ENCODE assay signal across 29 mouse cellular contexts in the genomic region with DNA sequence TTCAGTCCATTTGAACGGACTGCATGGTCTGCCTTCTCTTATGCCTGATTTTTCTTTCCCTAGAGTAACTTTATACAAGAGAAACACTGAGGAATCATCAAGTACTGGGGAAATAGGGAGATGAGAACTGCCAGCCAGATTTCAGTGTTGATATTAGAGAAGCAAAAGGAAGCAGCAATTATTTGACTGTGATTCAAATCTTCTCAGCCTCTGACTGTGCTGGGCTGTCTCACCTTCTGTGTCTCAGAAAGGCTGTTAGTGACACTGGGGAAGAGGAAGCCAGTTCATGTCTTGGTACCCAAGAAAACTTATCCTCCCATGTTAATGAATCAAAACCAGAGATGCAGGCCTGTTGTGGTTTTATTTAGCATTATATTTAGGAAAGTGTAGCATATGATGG. TPM values are rescaled to one million over a fixed set of nuclear protein-coding genes. Genes with fewer than 3 reads are reported as not detected.
"Had no signal": no experiment of that assay in that cellular context is flagged by ENCODE, and none has a peak within 500 bp of the region (broad histone marks: within the 10 kb centered on the region; RNA-seq: fewer than 3 reads in every experiment).

No protein-coding gene starts in this region.

- H3K4me1 ChIP-seq: limb, embryonic 10.5 days; limb, embryonic 13.5 days; liver, embryonic 12.5 days; liver, embryonic 15.5 days; lung, embryonic 15.5 days; neural tube, embryonic 12.5 days; neural tube, embryonic 15.5 days had no signal

- H3K9ac ChIP-seq: limb, embryonic 13.5 days; liver, embryonic 12.5 days; liver, embryonic 15.5 days; lung, embryonic 15.5 days; neural tube, embryonic 12.5 days; neural tube, embryonic 15.5 days had no signal

- H3K4me2 ChIP-seq: limb, embryonic 13.5 days; liver, embryonic 12.5 days; liver, embryonic 15.5 days; lung, embryonic 15.5 days; midbrain, embryonic 11.5 days; neural tube, embryonic 12.5 days; neural tube, embryonic 15.5 days had no signal

- H3K9me3 ChIP-seq: limb, embryonic 10.5 days; limb, embryonic 13.5 days; liver, embryonic 12.5 days; liver, embryonic 15.5 days; lung, embryonic 15.5 days; neural tube, embryonic 12.5 days; neural tube, embryonic 15.5 days had no signal

- H3K36me3 ChIP-seq: limb, embryonic 10.5 days; limb, embryonic 13.5 days; liver, embryonic 12.5 days; liver, embryonic 15.5 days; lung, embryonic 15.5 days; neural tube, embryonic 12.5 days; neural tube, embryonic 15.5 days had no signal

- H3K27ac ChIP-seq: limb, embryonic 10.5 days; limb, embryonic 13.5 days; liver, embryonic 12.5 days; liver, embryonic 15.5 days; lung, embryonic 15.5 days; neural tube, embryonic 12.5 days; neural tube, embryonic 15.5 days had no signal

- ATAC-seq: liver, embryonic 12.5 days had no signal

- H3K4me3 ChIP-seq: limb, embryonic 10.5 days; limb, embryonic 13.5 days; liver, embryonic 12.5 days; liver, embryonic 15.5 days; lung, embryonic 15.5 days; neural tube, embryonic 12.5 days; neural tube, embryonic 15.5 days had no signal

- H3K27me3 ChIP-seq: limb, embryonic 13.5 days; liver, embryonic 12.5 days; liver, embryonic 15.5 days; lung, embryonic 15.5 days; neural tube, embryonic 12.5 days; neural tube, embryonic 15.5 days had no signal

- DNase-seq: kidney, adult 9 months; kidney, postnatal 14 days; kidney, postnatal 4 days; liver; lung, adult 18-20 months; lung, postnatal 14 days; lung, postnatal 4 days; midbrain, embryonic 14.5 days; retina, postnatal 1 day; right cerebral cortex, postnatal 25 days; thymus, adult 18-20 months; thymus, postnatal 36 days had no signal

RNA-seq across cellular contexts. Expression of gene Gabra6, which starts 14.8 kb away (rescaled TPM):
- total RNA-seq: left cerebral cortex, postnatal 25 days; megakaryocyte progenitor cell, adult 5-6 weeks; megakaryocyte-erythroid progenitor cell, adult 5-6 weeks had no signal
- polyA plus RNA-seq: kidney, embryonic 16.5 days; limb, embryonic 10.5 days; limb, embryonic 13.5 days; liver, embryonic 12.5 days; liver, embryonic 15.5 days; lung, embryonic 15.5 days; midbrain, embryonic 11.5 days; midbrain, embryonic 14.5 days; neural tube, embryonic 12.5 days; neural tube, embryonic 15.5 days; small intestine, adult 2 months; spleen, adult 2 months; stomach, embryonic 16.5 days; testis, adult 2 months; urinary bladder, adult 2 months had no signal
